Mouse (Mus musculus) erythroblast, adult 5-6 weeks (primary cell): ENCODE results near the gene Thbd. TPM values are rescaled to one million over a fixed set of nuclear protein-coding genes. Genes with fewer than 3 reads are reported as not detected.

Source experiments
- ATAC-seq: replicated peaks from 2 replicates; pipeline ENCODE4 v1.8.0; 2016; ENCODE audit warnings: moderate number of reproducible peaks, mild to moderate bottlenecking, moderate TSS enrichment, inconsistent platforms; ENCODE audit not compliant: poor library complexity, low FRiP score, severe bottlenecking
- total RNA-seq, 2 experiments: library from RNA; stranded (forward) in 1 of 2; stranded (reverse) in 1 of 2; fragments of 150-400 nt in 1 of 2; fragments of 200-764, 138-1000 nt in 1 of 2; gene quantifications; 2 replicates each; pipeline versions ENCODE4 v1.2.3 to v1.2.4; 2015 to 2017; ENCODE audit warnings: low replicate concordance in 2 of 2

Gene Thbd
- total RNA-seq, 2 experiments from 2014 or later = 3.1 to 4.7 TPM

GRCm38 (mm10) chr2:148427553-148427952 is 19.6 kb upstream of the Thbd start:
- no peak for ATAC-seq

GRCm38 (mm10) chr2:148425709-148426382 is 17.9 kb upstream of the Thbd start:
- ATAC-seq = no peak

GRCm38 (mm10) chr2:148421706-148422105 is 13.7 kb upstream of the Thbd start:
- no peak for ATAC-seq

GRCm38 (mm10) chr2:148421112-148421511 is 13.1 kb upstream of the Thbd start:
- ATAC-seq = no peak

GRCm38 (mm10) chr2:148419776-148420175 is 11.8 kb upstream of the Thbd start:
- ATAC-seq = no peak

GRCm38 (mm10) chr2:148419151-148419550 is 11.2 kb upstream of the Thbd start:
- ATAC-seq = no peak

- no peak for ATAC-seq
Measured at GRCm38 (mm10) chr2:148409821-148410220, 1.8 kb upstream of the Thbd start.

- no peak for ATAC-seq
Measured at GRCm38 (mm10) chr2:148409141-148409540, 1.2 kb upstream of the Thbd start.

GRCm38 (mm10) chr2:148408761-148409120 is 753 bp upstream of the Thbd start:
- ATAC-seq = no peak

GRCm38 (mm10) chr2:148406971-148407869 is 768 bp downstream of the Thbd start:
- no peak for ATAC-seq

GRCm38 (mm10) chr2:148406160-148406970 is 1.6 kb downstream of the Thbd start:
- no peak for ATAC-seq

- no peak for ATAC-seq
Measured at GRCm38 (mm10) chr2:148404906-148405305, 3.1 kb downstream of the Thbd start.

GRCm38 (mm10) chr2:148402227-148402626 is 5.8 kb downstream of the Thbd start:
- no peak for ATAC-seq

- ATAC-seq = no peak
Measured at GRCm38 (mm10) chr2:148398901-148399685, 8.9 kb downstream of the Thbd start.

- no peak for ATAC-seq
Measured at GRCm38 (mm10) chr2:148397784-148398100, 10.2 kb downstream of the Thbd start.

- ATAC-seq = no peak
Measured at GRCm38 (mm10) chr2:148397015-148397783, 10.8 kb downstream of the Thbd start.

GRCm38 (mm10) chr2:148396209-148396608 is 11.8 kb downstream of the Thbd start:
- ATAC-seq = no peak

GRCm38 (mm10) chr2:148395131-148396051 is 12.6 kb downstream of the Thbd start, which contains the start of gene Sstr4:
Gene Sstr4 (plus strand): TSS chr2:148395344.
- ATAC-seq = no peak
